Mouse (Mus musculus): Measurements from ENCODE around the gene Dmrtc1c2. TPM values are rescaled to one million over a fixed set of nuclear protein-coding genes. Genes with fewer than 3 reads are reported as not detected.
"Not testable (repeated sequence)": the region's sequence is repeated elsewhere in the genome, so short reads cannot be mapped to it uniquely, and the experiment has no call there.

Dmrtc1c2 gene
- not detected in 2 replicates for polyA plus RNA-seq (2014; fragmentation: Nextera tagmentation; extraction: Ambion mirVana)

DNA sequence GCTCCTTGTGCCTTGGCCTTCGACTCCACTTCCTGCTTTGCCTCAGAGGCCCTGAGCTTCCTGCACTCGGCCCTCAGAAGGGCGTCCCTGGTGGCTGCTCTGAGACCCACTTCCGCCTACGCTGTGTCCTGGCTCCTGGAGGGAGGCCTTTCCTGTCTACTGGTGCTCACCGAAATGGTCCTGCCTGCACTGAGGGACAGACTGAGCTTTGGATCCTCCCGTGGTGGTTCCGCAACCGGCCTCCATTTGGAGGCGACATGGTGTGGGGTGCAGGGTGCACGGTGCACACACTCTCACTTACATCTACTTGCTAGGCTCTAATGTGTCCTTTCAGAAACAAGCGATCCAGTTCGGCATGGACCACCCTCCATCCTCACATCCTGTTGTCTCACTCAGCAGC is at the start of gene Dmrtc1c2:
Gene Dmrtc1c2, minus strand, starts transcription at position 101 of the 400 bp plus-strand sequence.
- not testable (repeated sequence) for H3K4me2 ChIP-seq (ENCODE audit: low read depth, low read length); H3K27me3 ChIP-seq (ENCODE audit: control insufficient read depth, insufficient read depth, low read length); H3K4me3 ChIP-seq (ENCODE audit: low read depth, low read length); H3K9me3 ChIP-seq (ENCODE audit: control insufficient read depth, low read length); H3K4me1 ChIP-seq (ENCODE audit: control insufficient read depth, insufficient read depth, low read length); H3K27ac ChIP-seq (ENCODE audit: low read depth, low read length); H3K36me3 ChIP-seq (ENCODE audit: control insufficient read depth, insufficient read depth, low read length); ATAC-seq (ENCODE audit: low read depth); H3K9ac ChIP-seq (replicated peaks; ENCODE audit: low read depth, low read length)
- WGBS: no CpG with 5 or more reads among the region's 13 CpGs

DNA sequence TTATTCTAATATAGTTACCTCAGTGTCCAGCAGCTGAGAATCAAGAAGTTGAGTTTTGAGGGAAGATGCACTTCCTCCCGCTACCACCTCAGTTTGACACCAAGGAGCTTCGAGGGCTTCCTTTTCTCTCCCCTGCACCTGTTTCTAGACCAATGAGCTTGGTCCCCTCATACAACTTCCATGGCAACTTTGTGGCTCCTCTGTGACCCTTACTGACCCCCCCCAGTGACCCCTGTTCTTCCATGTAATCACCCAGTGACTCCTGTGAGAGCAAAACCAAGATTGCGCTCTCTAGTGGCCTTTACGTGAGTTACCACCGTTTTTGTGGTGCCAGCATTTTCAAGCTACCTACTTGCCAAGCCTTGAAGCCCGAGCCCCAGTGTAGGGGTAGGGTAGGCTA is 13.5 kb upstream of the Dmrtc1c2 start, which contains the start of gene 1700031F05Rik:
Gene 1700031F05Rik, minus strand, starts transcription at position 101 of the 400 bp plus-strand sequence.
- no peaks in the 10 kb centered on the region for H3K27me3 ChIP-seq (ENCODE audit: control insufficient read depth, insufficient read depth, low read length)
- no peak within 1 kb of the TSS for H3K4me2 ChIP-seq (ENCODE audit: low read depth, low read length)
- no peak within 1 kb of the TSS for H3K4me3 ChIP-seq (ENCODE audit: low read depth, low read length)
- no peak within 1 kb of the TSS for H3K27ac ChIP-seq (ENCODE audit: low read depth, low read length)
- no peaks in the 10 kb centered on the region for H3K36me3 ChIP-seq (ENCODE audit: control insufficient read depth, insufficient read depth, low read length)
- ATAC-seq (ENCODE audit: low read depth): no peak
- no peaks in the 10 kb centered on the region for H3K4me1 ChIP-seq (ENCODE audit: control insufficient read depth, insufficient read depth, low read length)
- H3K9ac ChIP-seq (replicated peaks; ENCODE audit: low read depth, low read length): no peak within 1 kb of the TSS
- 85% methylated on average over 6 of the region's 6 CpGs for WGBS
- H3K9me3 ChIP-seq (ENCODE audit: control insufficient read depth, low read length): no peaks in the 10 kb centered on the region

DNA sequence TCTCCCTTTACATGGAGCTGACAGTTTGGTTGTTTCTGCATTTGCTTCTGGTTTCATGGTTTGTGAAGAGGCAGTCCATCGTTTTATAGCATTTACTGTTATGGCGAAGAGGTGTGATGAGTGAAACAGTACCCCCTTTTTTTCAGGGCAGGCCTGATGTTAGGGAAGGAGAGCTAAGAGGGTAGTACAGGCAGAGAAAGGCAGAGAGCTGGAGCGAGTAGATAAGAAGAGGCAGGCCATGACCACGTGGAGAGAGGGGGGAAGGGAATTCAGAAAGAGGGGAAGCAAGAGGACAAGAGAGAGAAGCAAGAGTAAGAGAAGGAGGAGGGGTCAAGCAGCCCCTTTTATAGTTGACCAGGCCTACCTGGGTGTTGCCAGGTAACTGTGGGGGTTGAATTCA is 42.1 kb downstream of the Dmrtc1c2 start:
- no peak overlapping the region for H3K4me3 ChIP-seq (ENCODE audit: low read depth, low read length)
- no peak overlapping the region for H3K9ac ChIP-seq (replicated peaks; ENCODE audit: low read depth, low read length)
- no peaks in the 10 kb centered on the region for H3K4me1 ChIP-seq (ENCODE audit: control insufficient read depth, insufficient read depth, low read length)
- no peaks in the 10 kb centered on the region for H3K36me3 ChIP-seq (ENCODE audit: control insufficient read depth, insufficient read depth, low read length)
- no peak for ATAC-seq (ENCODE audit: low read depth)
- no peak overlapping the region for H3K4me2 ChIP-seq (ENCODE audit: low read depth, low read length)
- no peaks in the 10 kb centered on the region for H3K9me3 ChIP-seq (ENCODE audit: control insufficient read depth, low read length)
- H3K27me3 ChIP-seq (ENCODE audit: control insufficient read depth, insufficient read depth, low read length): no peaks in the 10 kb centered on the region
- 63% methylated on average over 4 of the region's 4 CpGs for WGBS
- H3K27ac ChIP-seq (ENCODE audit: low read depth, low read length): no peak overlapping the region

DNA sequence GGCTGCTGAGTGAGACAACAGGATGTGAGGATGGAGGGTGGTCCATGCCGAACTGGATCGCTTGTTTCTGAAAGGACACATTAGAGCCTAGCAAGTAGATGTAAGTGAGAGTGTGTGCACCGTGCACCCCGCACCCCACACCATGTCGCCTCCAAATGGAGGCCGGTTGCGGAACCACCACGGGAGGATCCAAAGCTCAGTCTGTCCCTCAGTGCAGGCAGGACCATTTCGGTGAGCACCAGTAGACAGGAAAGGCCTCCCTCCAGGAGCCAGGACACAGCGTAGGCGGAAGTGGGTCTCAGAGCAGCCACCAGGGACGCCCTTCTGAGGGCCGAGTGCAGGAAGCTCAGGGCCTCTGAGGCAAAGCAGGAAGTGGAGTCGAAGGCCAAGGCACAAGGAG is 51.8 kb downstream of the Dmrtc1c2 start, which contains the start of gene Dmrtc1c1:
Gene Dmrtc1c1, plus strand, starts transcription at position 301 of the 400 bp plus-strand sequence.
- no CpG with 5 or more reads among the region's 14 CpGs for WGBS
- H3K27ac ChIP-seq (ENCODE audit: low read depth, low read length); H3K4me2 ChIP-seq (ENCODE audit: low read depth, low read length); H3K4me1 ChIP-seq (ENCODE audit: control insufficient read depth, insufficient read depth, low read length); H3K27me3 ChIP-seq (ENCODE audit: control insufficient read depth, insufficient read depth, low read length); H3K9me3 ChIP-seq (ENCODE audit: control insufficient read depth, low read length); ATAC-seq (ENCODE audit: low read depth); H3K4me3 ChIP-seq (ENCODE audit: low read depth, low read length); H3K36me3 ChIP-seq (ENCODE audit: control insufficient read depth, insufficient read depth, low read length); H3K9ac ChIP-seq (replicated peaks; ENCODE audit: low read depth, low read length): not testable (repeated sequence)

Other genes starting within 250 kb of the Dmrtc1c2 start
- gene Phka1, start 210.4 kb downstream of the Dmrtc1c2 start, polyA plus RNA-seq (2014; fragmentation: Nextera tagmentation; extraction: Ambion mirVana): 10.3 and 10.9 TPM in 2 replicates
- gene Gm3880, start 167.6 kb downstream of the Dmrtc1c2 start, polyA plus RNA-seq (2014; fragmentation: Nextera tagmentation; extraction: Ambion mirVana): not detected in 2 replicates
- gene Gm9112, start 147.0 kb downstream of the Dmrtc1c2 start, polyA plus RNA-seq (2014; fragmentation: Nextera tagmentation; extraction: Ambion mirVana): not detected in 2 replicates
- gene Dmrtc1b, start 146.8 kb downstream of the Dmrtc1c2 start, polyA plus RNA-seq (2014; fragmentation: Nextera tagmentation; extraction: Ambion mirVana): not detected in 2 replicates
- gene Dmrtc1c1, start 51.7 kb downstream of the Dmrtc1c2 start, polyA plus RNA-seq (2014; fragmentation: Nextera tagmentation; extraction: Ambion mirVana): not detected in 2 replicates
- not detected in 2 replicates for gene 1700031F05Rik, start 13.4 kb upstream of the Dmrtc1c2 start, polyA plus RNA-seq (2014; fragmentation: Nextera tagmentation; extraction: Ambion mirVana)
- gene Dmrtc1a, start 54.1 kb upstream of the Dmrtc1c2 start, polyA plus RNA-seq (2014; fragmentation: Nextera tagmentation; extraction: Ambion mirVana): 1.4 and 3.0 TPM in 2 replicates
- gene 1700011M02Rik, start 54.3 kb upstream of the Dmrtc1c2 start, polyA plus RNA-seq (2014; fragmentation: Nextera tagmentation; extraction: Ambion mirVana): not detected in 2 replicates
- gene 1700018G05Rik, start 73.8 kb upstream of the Dmrtc1c2 start, polyA plus RNA-seq (2014; fragmentation: Nextera tagmentation; extraction: Ambion mirVana): not detected in 2 replicates